Mouse (Mus musculus) frontal cortex, postnatal 25 days (tissue): ENCODE measurements around the gene Myrf.
"Not testable (repeated sequence)": the region's sequence is repeated elsewhere in the genome, so short reads cannot be mapped to it uniquely, and the experiment has no call there.

Source experiments
- DNase-seq, 2 experiments: peaks; one replicate each; pipeline ENCODE4 v3.0.0; 2022; ENCODE audit warnings: low spot score in 2 of 2

Gene Myrf

GRCm38 (mm10) chr19:10176941-10177372 is 63.6 kb downstream of the Myrf start:
- no peak for DNase-seq

DNA sequence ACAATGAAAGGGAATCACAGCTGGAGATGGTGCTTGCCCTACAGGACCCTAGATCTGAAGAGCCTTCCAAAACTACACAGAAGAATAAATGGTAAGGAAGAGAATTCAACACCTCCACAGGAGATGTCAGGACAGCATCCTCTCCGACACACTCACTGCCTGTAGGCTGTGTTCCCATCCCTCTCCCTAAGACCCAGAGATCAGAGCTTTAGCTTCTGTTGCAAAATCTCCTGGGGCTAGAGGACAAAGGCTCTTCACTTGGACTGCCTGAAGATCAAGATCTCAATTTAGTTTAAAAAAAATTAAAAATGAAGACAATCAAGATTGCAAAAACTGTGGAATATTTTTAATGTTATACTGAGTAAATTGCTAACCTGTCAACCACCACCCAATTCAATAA is 64.1 kb downstream of the Myrf start:
- DNase-seq = no peak

DNA sequence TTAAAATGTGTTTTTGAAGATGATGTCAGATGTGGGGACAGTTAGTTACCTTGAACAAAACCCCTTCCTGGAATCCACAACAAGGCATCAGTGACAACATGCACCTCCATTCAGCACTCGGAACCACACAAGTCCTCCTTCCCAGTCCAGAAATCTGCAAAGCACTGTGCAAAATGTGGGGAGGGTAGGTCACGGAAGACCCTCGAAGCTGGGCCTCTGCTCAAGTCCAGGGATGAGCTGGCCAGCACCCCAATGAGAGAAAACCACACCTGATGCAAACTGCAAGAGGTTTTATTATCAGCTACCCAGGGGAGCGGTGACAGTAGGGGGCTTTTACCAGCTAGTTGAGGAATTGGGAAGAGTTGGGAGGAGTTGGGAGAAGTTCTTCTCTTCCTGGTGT is 65.6 kb downstream of the Myrf start:
- no peak for DNase-seq

GRCm38 (mm10) chr19:10173844-10174539 is 66.6 kb downstream of the Myrf start:
- DNase-seq = no peak

DNA sequence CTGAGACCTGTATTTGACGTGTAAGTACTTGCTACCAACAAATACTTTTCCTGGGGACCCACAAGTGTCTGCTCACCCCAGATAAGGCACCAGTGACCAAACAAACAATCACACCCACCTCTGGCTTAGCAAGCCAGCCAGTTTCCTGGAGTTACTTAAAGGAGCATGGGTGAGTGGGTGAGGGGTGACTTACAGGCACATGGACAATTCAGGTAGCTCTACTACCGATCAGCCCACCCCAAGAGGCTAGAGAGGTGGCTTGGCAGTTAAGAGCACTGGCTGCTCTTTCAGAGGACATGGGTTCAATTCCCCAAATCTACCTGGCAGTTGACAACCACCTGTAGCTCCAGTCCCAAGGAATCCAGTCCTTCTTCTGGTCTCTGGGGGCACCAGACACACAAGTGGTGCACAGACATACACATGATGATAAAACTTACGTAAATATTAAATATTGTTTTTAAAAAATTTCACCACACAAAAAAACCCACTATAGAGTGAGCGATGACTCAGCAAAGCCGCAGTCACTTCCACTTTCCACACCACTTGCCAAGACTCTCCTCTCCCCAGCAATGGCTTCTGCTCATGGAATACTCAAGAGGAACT is 67.3 kb downstream of the Myrf start:
- no peak for DNase-seq

- DNase-seq = no peak
Observed at GRCm38 (mm10) chr19:10171846-10172245, 68.7 kb downstream of the Myrf start.

GRCm38 (mm10) chr19:10171359-10171758 is 69.2 kb downstream of the Myrf start:
- no peak for DNase-seq

- DNase-seq = no peak
Observed at GRCm38 (mm10) chr19:10170466-10170865, 70.1 kb downstream of the Myrf start.

DNA sequence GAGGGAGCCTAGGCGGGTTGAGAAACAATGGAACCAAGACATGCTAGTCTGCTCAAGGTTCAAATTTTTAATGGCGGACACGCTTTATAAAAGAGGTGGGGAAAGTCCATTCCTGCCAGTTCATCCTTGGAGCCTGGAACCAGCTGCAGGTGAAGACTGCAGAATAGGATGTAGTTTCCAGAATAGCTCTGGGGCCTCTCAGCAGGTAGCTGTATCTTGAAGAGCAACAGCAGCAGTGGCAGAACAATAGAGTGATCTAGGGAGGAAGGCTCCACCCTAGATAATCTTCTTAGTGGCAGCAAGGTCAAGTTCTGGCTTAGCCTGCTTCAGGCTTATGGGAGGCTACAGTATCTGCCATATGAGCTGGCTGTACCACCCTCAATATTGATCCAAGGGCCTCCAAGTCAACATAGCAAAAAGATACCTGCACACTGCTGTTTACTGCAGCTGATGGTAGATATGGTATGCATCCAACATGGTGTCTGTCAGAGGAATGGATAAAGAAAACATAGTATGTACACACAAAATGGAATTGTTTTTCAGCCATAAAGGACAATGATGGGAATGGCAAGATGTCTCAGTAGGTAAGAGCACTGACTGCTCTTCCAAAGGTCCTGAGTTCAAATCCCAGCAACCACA is 70.7 kb downstream of the Myrf start:
- not testable (repeated sequence) for DNase-seq

DNA sequence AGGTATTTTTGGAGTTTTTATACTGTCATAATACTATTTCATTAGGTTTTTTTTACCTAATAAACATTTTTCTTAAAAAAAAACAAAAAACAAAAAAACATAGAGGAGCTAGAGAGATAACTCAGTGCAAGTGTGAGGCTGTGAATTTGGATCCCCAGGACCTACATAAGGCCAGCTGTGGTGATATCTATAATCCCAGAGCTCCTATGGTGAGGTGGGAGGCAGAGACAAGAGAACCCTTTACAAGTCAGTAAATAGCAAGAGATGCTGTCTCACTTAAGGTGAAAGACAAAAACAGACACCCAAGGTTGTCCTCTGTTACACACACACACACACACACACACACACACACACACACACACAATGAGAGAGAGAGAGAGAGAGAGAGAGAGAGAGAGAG is 71.4 kb downstream of the Myrf start:
- DNase-seq = no peak

DNA sequence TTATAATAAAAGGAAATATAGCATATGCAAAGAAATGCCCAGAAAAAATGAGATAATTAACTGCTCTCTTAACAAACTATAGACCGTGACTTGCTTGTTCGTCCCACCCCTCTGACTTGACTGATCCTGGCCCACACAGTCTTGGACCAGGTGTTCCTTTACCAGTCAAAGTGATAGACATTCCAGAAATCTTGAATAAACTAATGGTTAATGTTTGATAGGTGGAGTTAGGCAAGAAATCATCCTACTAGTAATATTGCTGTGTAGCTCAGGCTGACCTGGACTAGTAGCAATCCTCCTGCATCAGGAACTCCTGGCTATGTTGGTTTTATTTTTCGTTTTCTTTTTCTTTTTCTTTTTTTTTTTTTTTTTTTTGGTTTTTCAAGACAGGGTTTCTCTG is 72.1 kb downstream of the Myrf start:
- DNase-seq = no peak

GRCm38 (mm10) chr19:10167951-10168350 is 72.6 kb downstream of the Myrf start:
- no peak for DNase-seq

DNA sequence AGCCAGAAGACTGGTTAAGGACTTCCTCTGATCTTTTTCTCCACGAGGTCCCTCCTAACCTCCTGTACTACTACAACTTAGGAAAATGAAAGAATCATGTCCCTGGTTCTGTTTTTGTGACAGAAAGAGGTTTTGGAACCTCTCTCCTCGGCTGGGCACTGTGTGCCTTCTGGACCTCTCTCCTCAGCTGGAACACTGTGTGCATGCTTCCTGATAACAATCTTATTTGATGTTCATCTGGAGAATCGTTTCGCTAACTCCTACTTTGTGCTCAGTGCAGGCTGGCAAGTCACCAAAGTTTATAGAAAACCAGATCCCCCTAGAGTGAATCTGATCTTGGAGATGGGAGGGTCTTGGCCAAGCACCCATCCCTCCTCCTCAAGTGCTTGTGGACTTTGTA is 73.4 kb downstream of the Myrf start:
- DNase-seq = no peak

GRCm38 (mm10) chr19:10165928-10166327 is 74.6 kb downstream of the Myrf start:
- DNase-seq = not testable (repeated sequence)

GRCm38 (mm10) chr19:10163896-10164295 is 76.7 kb downstream of the Myrf start:
- DNase-seq = no peak
